Mouse (Mus musculus): ENCODE measurements at regions not wholly inside any gene's neighbourhood (a gene's known extent, or its start where the extent isn't known, plus 50 kb on each side); places are given as distances from the start of the nearest gene placed in this dataset.

- TF ChIP-seq EP300 (optimal IDR thresholded peaks at IDR 0.05) (no peak), CTCF (IDR thresholded peaks at IDR 0.05; ENCODE audit: low read depth) (no peak)
- 30% methylated on average over 2 of the region's 2 CpGs for WGBS
- no peak for DNase-seq (ENCODE audit: low spot score)
- H3K9me3 ChIP-seq (ENCODE audit: control insufficient read depth, low read length) = no peaks in the 10 kb centered on the region
- no peak overlapping the region for H3K4me3 ChIP-seq (ENCODE audit: low read depth, low read length)
- H3K9ac ChIP-seq (ENCODE audit: low read length) = no peak overlapping the region
- no peak for ATAC-seq (ENCODE audit: low FRiP score, low TSS enrichment)
- no peak overlapping the region for H3K27ac ChIP-seq (replicated peaks)
- no peaks in the 10 kb centered on the region for H3K36me3 ChIP-seq (ENCODE audit: control insufficient read depth, insufficient read depth, low read length)
- H3K27me3 ChIP-seq (ENCODE audit: control insufficient read depth, insufficient read depth, low read length) = no peaks in the 10 kb centered on the region
- no peak overlapping the region for H3K4me2 ChIP-seq (replicated peaks; ENCODE audit: low read depth)
- H3K4me1 ChIP-seq (replicated peaks; ENCODE audit: control insufficient read depth, insufficient read depth) = no peaks in the 10 kb centered on the region; the same call in 1 of the 2 replicates
Measured at GRCm38 (mm10) chr16:23777041-23777440, 113.7 kb downstream of the Sst start.

GRCm38 (mm10) chr16:23776501-23776900 lies 114.3 kb downstream of the Sst start:
- no peak for TF ChIP-seq CTCF (IDR thresholded peaks at IDR 0.05; ENCODE audit: low read depth)
- no peak for TF ChIP-seq EP300 (optimal IDR thresholded peaks at IDR 0.05)
- ATAC-seq (ENCODE audit: low FRiP score, low TSS enrichment) = no peak
- DNase-seq (ENCODE audit: low spot score) = no peak
- H3K27me3 ChIP-seq (ENCODE audit: control insufficient read depth, insufficient read depth, low read length) = no peaks in the 10 kb centered on the region
- H3K9ac ChIP-seq (ENCODE audit: low read length) = no peak overlapping the region
- no peak overlapping the region for H3K27ac ChIP-seq (replicated peaks)
- H3K4me1 ChIP-seq (replicated peaks; ENCODE audit: control insufficient read depth, insufficient read depth) = no peaks in the 10 kb centered on the region; the same call in 1 of the 2 replicates
- H3K36me3 ChIP-seq (ENCODE audit: control insufficient read depth, insufficient read depth, low read length) = no peaks in the 10 kb centered on the region
- no peak overlapping the region for H3K4me3 ChIP-seq (ENCODE audit: low read depth, low read length)
- WGBS = 13% methylated on average over 1 of the region's 1 CpGs
- no peaks in the 10 kb centered on the region for H3K9me3 ChIP-seq (ENCODE audit: control insufficient read depth, low read length)
- H3K4me2 ChIP-seq (replicated peaks; ENCODE audit: low read depth) = no peak overlapping the region

GRCm38 (mm10) chr16:23758136-23758812 lies 132.5 kb downstream of the Sst start:
- no peak for TF ChIP-seq EP300 (optimal IDR thresholded peaks at IDR 0.05)

DNA sequence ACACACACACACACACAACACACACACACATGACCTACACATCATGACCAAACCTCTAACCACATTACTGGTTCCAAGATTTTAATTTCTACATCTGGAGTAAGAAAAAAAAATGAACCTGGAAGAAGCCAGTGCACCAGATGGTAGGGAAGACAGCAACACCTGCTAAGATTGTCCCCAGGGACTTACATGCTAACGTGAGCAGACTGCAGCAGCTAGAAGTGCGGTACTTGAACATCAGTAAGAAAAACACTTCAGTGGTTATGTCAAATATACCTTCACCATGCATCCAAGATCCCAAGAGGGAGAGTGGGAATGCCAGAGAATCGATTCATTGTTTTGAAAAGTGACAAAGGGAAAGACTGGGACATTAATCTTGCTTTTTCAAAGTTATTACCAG lies 153.7 kb downstream of the Sst start:
- H3K36me3 ChIP-seq (ENCODE audit: control insufficient read depth, insufficient read depth, low read length) = no peaks in the 10 kb centered on the region
- TF ChIP-seq EP300 (optimal IDR thresholded peaks at IDR 0.05) = no peak
- TF ChIP-seq CTCF (IDR thresholded peaks at IDR 0.05; ENCODE audit: low read depth) = no peak
- H3K9me3 ChIP-seq (ENCODE audit: control insufficient read depth, low read length) = no peaks in the 10 kb centered on the region
- H3K27me3 ChIP-seq (ENCODE audit: control insufficient read depth, insufficient read depth, low read length) = no peaks in the 10 kb centered on the region
- 44% methylated on average over 3 of the region's 3 CpGs for WGBS
- H3K4me3 ChIP-seq (ENCODE audit: low read depth, low read length) = no peak overlapping the region
- no peak overlapping the region for H3K4me2 ChIP-seq (replicated peaks; ENCODE audit: low read depth)
- ATAC-seq (ENCODE audit: low FRiP score, low TSS enrichment) (no peak), DNase-seq (ENCODE audit: low spot score) (no peak)
- no peak overlapping the region for H3K27ac ChIP-seq (replicated peaks)
- H3K4me1 ChIP-seq (replicated peaks; ENCODE audit: control insufficient read depth, insufficient read depth) = no peaks in the 10 kb centered on the region
- H3K9ac ChIP-seq (ENCODE audit: low read length) = no peak overlapping the region

More at GRCm38 (mm10) chr16:23758136-23758812, 132.5 kb downstream of the Sst start:
- Histone ChIP-seq H3K27me3 (ENCODE audit: control insufficient read depth, insufficient read depth, low read length) (no peaks in the 10 kb centered on the region), H3K9ac (ENCODE audit: low read length) (no peak overlapping the region), H3K4me1 (replicated peaks; ENCODE audit: control insufficient read depth, insufficient read depth) (no peaks in the 10 kb centered on the region), H3K36me3 (ENCODE audit: control insufficient read depth, insufficient read depth, low read length) (no peaks in the 10 kb centered on the region), H3K27ac (replicated peaks) (no peak overlapping the region), H3K4me3 (ENCODE audit: low read depth, low read length) (no peak overlapping the region), H3K9me3 (ENCODE audit: control insufficient read depth, low read length) (no peaks in the 10 kb centered on the region), H3K4me2 (replicated peaks; ENCODE audit: low read depth) (no peak overlapping the region)
- 65% methylated on average over 7 of the region's 7 CpGs for WGBS
- ATAC-seq (ENCODE audit: low FRiP score, low TSS enrichment) (no peak), DNase-seq (ENCODE audit: low spot score) (no peak)

GRCm38 (mm10) chr16:23735722-23736121 lies 155.0 kb downstream of the Sst start:
- no peaks in the 10 kb centered on the region for H3K27me3 ChIP-seq (ENCODE audit: control insufficient read depth, insufficient read depth, low read length)
- no peak for DNase-seq (ENCODE audit: low spot score)
- WGBS = 59% methylated on average over 5 of the region's 5 CpGs

DNA sequence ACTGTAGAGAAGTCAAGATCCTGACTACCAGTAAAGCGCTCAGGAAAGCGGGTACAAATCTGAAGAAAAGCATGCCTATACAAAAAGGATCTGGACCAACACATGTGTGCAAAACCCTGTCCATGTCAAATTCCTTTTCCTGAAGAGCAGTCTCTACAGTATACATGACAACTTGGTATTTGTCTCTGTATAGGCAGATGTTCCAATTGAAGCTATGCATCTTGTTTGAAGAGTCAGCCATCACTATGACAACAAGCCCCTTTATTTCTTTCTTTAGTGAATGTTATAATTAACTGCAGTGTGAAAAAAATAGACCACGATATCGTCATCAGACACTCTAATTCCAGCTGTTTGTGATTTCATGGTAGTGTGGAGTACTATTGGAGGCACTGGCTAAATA lies 164.2 kb downstream of the Sst start:
- no peak for TF ChIP-seq EP300 (optimal IDR thresholded peaks at IDR 0.05)
- no peak for TF ChIP-seq CTCF (IDR thresholded peaks at IDR 0.05; ENCODE audit: low read depth)

More at GRCm38 (mm10) chr16:23735722-23736121, 155.0 kb downstream of the Sst start:
- H3K36me3 ChIP-seq (ENCODE audit: control insufficient read depth, insufficient read depth, low read length) = no peaks in the 10 kb centered on the region
- no peak overlapping the region for H3K4me2 ChIP-seq (replicated peaks; ENCODE audit: low read depth)
- H3K27ac ChIP-seq (replicated peaks) = no peak overlapping the region
- no peaks in the 10 kb centered on the region for H3K4me1 ChIP-seq (replicated peaks; ENCODE audit: control insufficient read depth, insufficient read depth)
- no peak for ATAC-seq (ENCODE audit: low FRiP score, low TSS enrichment)
- no peak for TF ChIP-seq EP300 (optimal IDR thresholded peaks at IDR 0.05)
- no peak for TF ChIP-seq CTCF (IDR thresholded peaks at IDR 0.05; ENCODE audit: low read depth)
- H3K9me3 ChIP-seq (ENCODE audit: control insufficient read depth, low read length) = no peaks in the 10 kb centered on the region
- H3K4me3 ChIP-seq (ENCODE audit: low read depth, low read length) = no peak overlapping the region
- no peak overlapping the region for H3K9ac ChIP-seq (ENCODE audit: low read length)

More for the DNA sequence above, 164.2 kb downstream of the Sst start:
- DNase-seq (ENCODE audit: low spot score) (no peak), ATAC-seq (ENCODE audit: low FRiP score, low TSS enrichment) (no peak)
- Histone ChIP-seq H3K27ac (replicated peaks) (no peak overlapping the region), H3K27me3 (ENCODE audit: control insufficient read depth, insufficient read depth, low read length) (no peaks in the 10 kb centered on the region), H3K36me3 (ENCODE audit: control insufficient read depth, insufficient read depth, low read length) (no peaks in the 10 kb centered on the region), H3K4me3 (ENCODE audit: low read depth, low read length) (no peak overlapping the region), H3K4me1 (replicated peaks; ENCODE audit: control insufficient read depth, insufficient read depth) (no peaks in the 10 kb centered on the region), H3K4me2 (replicated peaks; ENCODE audit: low read depth) (no peak overlapping the region), H3K9me3 (ENCODE audit: control insufficient read depth, low read length) (no peaks in the 10 kb centered on the region), H3K9ac (ENCODE audit: low read length) (no peak overlapping the region)
- 87% methylated on average over 4 of the region's 4 CpGs for WGBS
